12 mouse cellular contexts compared by ENCODE assay signal in the genomic region with DNA sequence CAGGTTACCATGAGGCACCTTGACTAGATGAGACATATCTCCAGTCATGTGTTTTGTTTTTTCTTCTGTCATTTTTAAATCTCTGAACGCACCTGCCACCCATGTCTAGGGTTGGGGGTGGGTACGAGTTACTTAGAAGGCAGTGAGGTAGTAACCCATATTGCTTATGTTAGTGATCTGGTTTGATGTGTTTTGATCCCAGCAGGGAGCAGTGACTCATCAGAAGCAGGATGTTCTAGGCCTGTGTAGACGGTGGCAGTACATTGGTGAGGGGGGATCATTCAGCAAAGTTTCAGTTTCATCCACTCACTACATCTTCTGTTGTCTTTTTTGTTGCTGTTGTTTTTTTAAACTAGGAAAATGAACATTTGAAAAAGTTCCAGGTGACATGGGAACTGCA.
"Had no signal": no experiment of that assay in that cellular context is flagged by ENCODE, and none has a peak within 500 bp of the region (broad histone marks: within the 10 kb centered on the region; RNA-seq: fewer than 3 reads in every experiment).

No protein-coding gene starts in this region.

- DNase-seq: kidney, postnatal 10 days; left cerebral cortex, postnatal 4 days; lung, adult 2 months; lung, postnatal 36 days; right cerebral cortex, postnatal 4 days; spleen, adult 18-20 months; thymus, adult 2 months; thymus, postnatal 25 days had no signal

- H3K27me3 ChIP-seq: limb, embryonic 13.5 days; liver, embryonic 15.5 days; midbrain, embryonic 13.5 days had no signal

- ATAC-seq: lung, postnatal 0 days; midbrain, embryonic 13.5 days had no signal

- H3K4me2 ChIP-seq: limb, embryonic 13.5 days; liver, embryonic 15.5 days; midbrain, embryonic 13.5 days had no signal

- H3K4me3 ChIP-seq: limb, embryonic 13.5 days; liver, embryonic 15.5 days; midbrain, embryonic 13.5 days had no signal

- H3K9ac ChIP-seq: limb, embryonic 13.5 days; liver, embryonic 15.5 days; midbrain, embryonic 13.5 days had no signal

- H3K4me1 ChIP-seq: limb, embryonic 13.5 days; liver, embryonic 15.5 days; midbrain, embryonic 13.5 days had no signal

- H3K9me3 ChIP-seq: limb, embryonic 13.5 days; liver, embryonic 15.5 days; midbrain, embryonic 13.5 days had no signal

- H3K27ac ChIP-seq: limb, embryonic 13.5 days; liver, embryonic 15.5 days; midbrain, embryonic 13.5 days had no signal
